Mouse (Mus musculus): ENCODE measurements around the gene Ppp1r37.

The Ppp1r37 gene

GRCm38 (mm10) chr7:19501658-19502057, 61.2 kb downstream of the Ppp1r37 start:
- no peak for DNase-seq (ENCODE audit: low read depth)

- DNase-seq (ENCODE audit: low read depth), result no peak
These were observed 62.2 kb downstream of the Ppp1r37 start for GRCm38 (mm10) chr7:19500420-19501363.

GRCm38 (mm10) chr7:19498326-19498725, 64.5 kb downstream of the Ppp1r37 start:
- no peak for DNase-seq (ENCODE audit: low read depth)

- DNase-seq (ENCODE audit: low read depth), result no peak
These were observed 66.7 kb downstream of the Ppp1r37 start for GRCm38 (mm10) chr7:19496214-19496555.

- no peak for DNase-seq (ENCODE audit: low read depth)
These were observed 67.2 kb downstream of the Ppp1r37 start for GRCm38 (mm10) chr7:19495521-19496213.

GRCm38 (mm10) chr7:19494751-19495474, 68.0 kb downstream of the Ppp1r37 start:
- no peak for DNase-seq (ENCODE audit: low read depth)

DNA sequence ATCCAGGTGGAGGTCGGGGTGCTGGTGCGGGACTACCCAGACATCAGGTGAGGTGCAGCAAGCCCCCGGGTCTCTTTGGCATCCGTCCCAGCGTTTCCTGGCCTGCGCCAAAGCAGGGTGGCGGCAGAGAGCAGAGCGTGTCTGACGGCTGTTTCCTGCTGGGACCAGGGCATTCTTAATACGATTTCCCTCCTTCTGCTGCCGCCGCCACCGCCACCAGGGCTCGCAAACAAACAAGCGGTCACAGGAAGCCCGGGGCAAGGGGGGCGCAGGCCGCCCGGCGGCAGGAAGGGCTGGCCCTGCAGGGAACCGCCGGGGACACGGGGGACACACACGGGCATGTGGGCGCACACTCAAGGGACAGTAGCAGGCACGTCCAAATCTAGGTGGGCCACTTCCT, 71.1 kb downstream of the Ppp1r37 start:
- no peak for DNase-seq (ENCODE audit: low read depth)

- DNase-seq (ENCODE audit: low read depth), result no peak
These were observed 73.4 kb downstream of the Ppp1r37 start for GRCm38 (mm10) chr7:19489525-19489924.

DNA sequence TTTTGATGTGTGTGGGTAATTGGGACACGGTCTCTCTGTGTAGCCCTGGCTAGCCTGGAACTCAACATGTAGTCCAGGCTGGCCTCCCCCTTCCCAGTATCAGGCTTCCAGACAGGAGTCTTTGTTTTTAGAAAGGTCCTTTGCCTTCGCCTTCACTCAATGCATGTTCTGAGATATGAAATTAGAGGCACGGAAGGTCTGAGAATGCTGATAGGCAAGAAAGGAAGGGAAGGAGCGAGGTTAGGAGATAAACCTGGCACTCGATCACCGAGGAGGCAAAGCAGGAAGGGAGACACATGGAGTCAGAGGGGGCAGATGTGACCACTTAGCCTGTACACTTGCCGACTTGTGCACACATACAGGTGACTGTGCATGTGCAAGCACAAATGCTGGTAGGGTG, 76.3 kb downstream of the Ppp1r37 start:
- no peak for DNase-seq (ENCODE audit: low read depth)

GRCm38 (mm10) chr7:19485488-19485887, 77.4 kb downstream of the Ppp1r37 start:
- no peak for DNase-seq (ENCODE audit: low read depth)

GRCm38 (mm10) chr7:19483281-19483680, 79.6 kb downstream of the Ppp1r37 start:
- no peak for DNase-seq (ENCODE audit: low read depth)

Data from c-Kit-positive CD71-positive TER-119-negative erythroid progenitor cells, embryonic 14.5 days (primary cell).